Comparison of ENCODE assay signal across 15 mouse cellular contexts in the genomic region with DNA sequence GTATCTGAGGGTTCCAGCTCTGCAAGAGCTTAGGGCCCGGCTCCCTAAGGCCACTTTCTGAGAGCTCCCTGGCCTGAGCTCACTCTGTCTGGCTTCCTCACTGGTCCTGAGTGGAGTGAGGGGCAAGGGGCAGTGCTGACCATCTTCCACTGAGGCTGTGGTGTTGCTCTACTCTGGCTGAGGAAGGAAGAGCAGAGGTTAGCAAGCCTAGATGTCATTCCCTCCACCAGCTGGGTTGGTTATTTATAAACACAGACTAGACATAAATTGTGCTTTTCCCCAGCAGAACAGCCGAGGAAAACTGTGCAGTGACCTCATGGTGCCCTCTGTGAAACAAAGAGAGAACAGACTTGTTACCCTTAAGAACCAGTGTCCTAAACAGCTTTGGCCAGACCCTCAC.
DNase-seq lines count a peak whose midpoint lies in the region; ATAC-seq and TF ChIP-seq lines count a peak whose summit lies in the region.
"Had no signal": no experiment of that assay in that cellular context is flagged by ENCODE, and none has a peak within 500 bp of the region (broad histone marks: within the 10 kb centered on the region; RNA-seq: fewer than 3 reads in every experiment).

No protein-coding gene starts in this region.

- H3K36me3 ChIP-seq in heart, postnatal 0 days (replicated peaks; ENCODE audit: control insufficient read depth, insufficient read depth, low read length): no peaks in the 10 kb centered on the region
- no peaks in the 10 kb centered on the region for H3K36me3 ChIP-seq in lung, postnatal 0 days (ENCODE audit: insufficient read depth, low read length)
- no peaks in the 10 kb centered on the region for H3K36me3 ChIP-seq in intestine, embryonic 15.5 days
- H3K36me3 ChIP-seq: neural tube, embryonic 12.5 days had no signal

- TF ChIP-seq EP300 in heart, postnatal 0 days (IDR thresholded peaks at IDR 0.05; ENCODE audit: low read depth): no peak
- no peak for TF ChIP-seq EP300 in lung, postnatal 0 days (IDR thresholded peaks at IDR 0.05)

- H3K4me2 ChIP-seq in heart, postnatal 0 days (ENCODE audit: low read depth, low read length): no peak overlapping the region
- no peak overlapping the region for H3K4me2 ChIP-seq in lung, postnatal 0 days (replicated peaks; ENCODE audit: low read depth, low read length)
- H3K4me2 ChIP-seq in intestine, embryonic 15.5 days (replicated peaks): no peak overlapping the region
- H3K4me2 ChIP-seq: midbrain, embryonic 11.5 days; neural tube, embryonic 12.5 days had no signal

- H3K4me3 ChIP-seq in heart, postnatal 0 days (ENCODE audit: low read depth, low read length): no peak overlapping the region
- no peak overlapping the region for H3K4me3 ChIP-seq in lung, postnatal 0 days (ENCODE audit: low read depth, low read length)
- no peak overlapping the region for H3K4me3 ChIP-seq in intestine, embryonic 15.5 days (replicated peaks)
- H3K4me3 ChIP-seq: neural tube, embryonic 12.5 days had no signal

- no peaks in the 10 kb centered on the region for H3K27me3 ChIP-seq in heart, postnatal 0 days (ENCODE audit: control insufficient read depth, insufficient read depth, low read length)
- no peaks in the 10 kb centered on the region for H3K27me3 ChIP-seq in lung, postnatal 0 days (replicated peaks; ENCODE audit: insufficient read depth, low read length)
- H3K27me3 ChIP-seq in intestine, embryonic 15.5 days (replicated peaks): no peaks in the 10 kb centered on the region
- H3K27me3 ChIP-seq: CH12.LX; neural tube, embryonic 12.5 days had no signal

- ATAC-seq in heart, postnatal 0 days (ENCODE audit: insufficient read depth, low read depth): no peak
- ATAC-seq in lung, postnatal 0 days: peak; percentile 23
- ATAC-seq in intestine, embryonic 15.5 days: no peak

- DNase-seq in heart, postnatal 0 days (ENCODE audit: low spot score): no peak
- DNase-seq in heart, adult 9 months (ENCODE audit: low spot score in 2 of 2): no peak
- peak; percentile 23 for DNase-seq in lung, postnatal 0 days (ENCODE audit: low spot score)
- DNase-seq in lung, postnatal 14 days: no peak
- DNase-seq in mesoderm, embryonic 11.5 days (ENCODE audit: low read depth, low spot score): peak; percentile 12
- DNase-seq in yolk sac, embryonic 10.5 days (ENCODE audit: low spot score): no peak
- no peak for DNase-seq in adrenal gland, postnatal 4 days (ENCODE audit: low spot score in 2 of 2)
- DNase-seq: adrenal gland, postnatal 25 days; cerebellum, adult 9-10 months; left cerebral cortex, postnatal 4 days; retina, postnatal 1 day had no signal

- H3K9ac ChIP-seq in heart, postnatal 0 days (replicated peaks; ENCODE audit: low read depth, low read length): no peak overlapping the region
- no peak overlapping the region for H3K9ac ChIP-seq in lung, postnatal 0 days (replicated peaks; ENCODE audit: low read depth)
- no peak overlapping the region for H3K9ac ChIP-seq in intestine, embryonic 15.5 days
- H3K9ac ChIP-seq: neural tube, embryonic 12.5 days had no signal

- no peak for TF ChIP-seq CTCF in heart, postnatal 0 days (IDR thresholded peaks at IDR 0.05; ENCODE audit: low read depth)
- TF ChIP-seq CTCF in lung, postnatal 0 days (IDR thresholded peaks at IDR 0.05): no peak

- peak overlapping the region; percentile 56 for H3K27ac ChIP-seq in heart, postnatal 0 days (ENCODE audit: low read depth)
- no peak overlapping the region for H3K27ac ChIP-seq in lung, postnatal 0 days (ENCODE audit: low read length)
- peak overlapping the region; percentile 36; the same call in 1 of the 2 replicates for H3K27ac ChIP-seq in intestine, embryonic 15.5 days
- H3K27ac ChIP-seq: neural tube, embryonic 12.5 days had no signal

- 34% methylated on average over 2 of the region's 2 CpGs for WGBS in heart, postnatal 0 days
- 29% methylated on average over 2 of the region's 2 CpGs for WGBS in lung, postnatal 0 days
- WGBS in intestine, embryonic 15.5 days: 29% methylated on average over 2 of the region's 2 CpGs

- no peaks in the 10 kb centered on the region for H3K9me3 ChIP-seq in heart, postnatal 0 days (replicated peaks; ENCODE audit: control insufficient read depth, low read length)
- no peaks in the 10 kb centered on the region for H3K9me3 ChIP-seq in lung, postnatal 0 days (ENCODE audit: low read length)
- no peaks in the 10 kb centered on the region for H3K9me3 ChIP-seq in intestine, embryonic 15.5 days
- H3K9me3 ChIP-seq: neural tube, embryonic 12.5 days had no signal

- H3K4me1 ChIP-seq in heart, postnatal 0 days (ENCODE audit: control insufficient read depth, insufficient read depth): peaks cover 37% of the 10 kb centered on the region
- H3K4me1 ChIP-seq in lung, postnatal 0 days (ENCODE audit: insufficient read depth, low read depth, low read length): peaks cover 31% of the 10 kb centered on the region
- peaks cover 9% of the 10 kb centered on the region for H3K4me1 ChIP-seq in intestine, embryonic 15.5 days (replicated peaks)

Comparison
In these comparisons a context has a peak if more than half of its experiments do, and no peak if none do; other contexts are left out.
1. DNase-seq: peak in lung, postnatal 0 days (single experiment) and mesoderm, embryonic 11.5 days (single experiment); none in heart, postnatal 0 days (single experiment), heart, adult 9 months (0 of 2), lung, postnatal 14 days (single experiment), yolk sac, embryonic 10.5 days (single experiment) and adrenal gland, postnatal 4 days (0 of 2).